Mouse (Mus musculus) heart, postnatal 0 days (tissue): ENCODE measurements around the gene Sox1. TPM values are rescaled to one million over a fixed set of nuclear protein-coding genes. Genes with fewer than 3 reads are reported as not detected.

Experiments
- ATAC-seq: fragments of 200-750 bp; cut with Nextera tagmentation; 2 replicates; pipeline ENCODE4 v1.8.0; 2017; ENCODE audit warnings: low read depth, moderate number of reproducible peaks, moderate library complexity; ENCODE audit not compliant: insufficient read depth
- DNase-seq: peaks from one replicate; pipeline ENCODE4 v3.0.0-alpha.2; 2016; ENCODE audit warnings: low spot score
- H3K27ac ChIP-seq: fragments of 300-500 bp; sonication (generic); 2 replicates; pipeline ENCODE4 v1.5.1; 2014; ENCODE audit warnings: low read depth, mild to moderate bottlenecking
- H3K27me3 ChIP-seq: fragments of 300-500 bp; sonication (generic); 2 replicates; pipeline ENCODE4 v1.6.1; 2014; ENCODE audit warnings: low read length, mixed read lengths; ENCODE audit not compliant: control insufficient read depth, insufficient read depth
- H3K36me3 ChIP-seq: fragments of 300-500 bp; sonication (generic); replicated peaks from 2 replicates; pipeline ENCODE4 v1.6.1; 2014; ENCODE audit warnings: low read length, mixed read lengths; ENCODE audit not compliant: control insufficient read depth, insufficient read depth
- H3K4me1 ChIP-seq: fragments of 300-500 bp; sonication (generic); 2 replicates; pipeline ENCODE4 v1.6.1; 2014; ENCODE audit warnings: antibody characterized with exemption; ENCODE audit not compliant: control insufficient read depth, insufficient read depth
- H3K4me2 ChIP-seq: fragments of 300-500 bp; sonication (generic); 2 replicates; pipeline ENCODE4 v1.6.1; 2014; ENCODE audit warnings: low read depth, mild to moderate bottlenecking, low read length, moderate library complexity
- H3K4me3 ChIP-seq: fragments of 300-500 bp; sonication (generic); 2 replicates; pipeline ENCODE4 v1.5.1; 2014; ENCODE audit warnings: low read depth, low read length
- H3K9ac ChIP-seq: fragments of 300-500 bp; sonication (generic); replicated peaks from 2 replicates; pipeline ENCODE4 v1.6.1; 2014; ENCODE audit warnings: low read depth, low read length, mixed read lengths
- H3K9me3 ChIP-seq: fragments of 300-500 bp; sonication (generic); replicated peaks from 2 replicates; pipeline ENCODE4 v1.6.1; 2016; ENCODE audit warnings: low read length; ENCODE audit not compliant: control insufficient read depth
- CTCF ChIP-seq: IDR thresholded peaks from 2 replicates; pipeline ENCODE4 v1.5.1; 2016; ENCODE audit warnings: antibody characterized with exemption, control low read depth, low read depth
- EP300 ChIP-seq: IDR thresholded peaks from 2 replicates; pipeline ENCODE4 v1.6.1; 2016; ENCODE audit warnings: antibody characterized with exemption, low read depth
- WGBS: fragments of 180-500 bp; shearing (Covaris S2); extraction: QIAGEN DNeasy Blood & Tissue Kit; methylation state at CpG from one replicate; pipeline ENCODE4 v1.1.7; 2014; 5-methylcytosine and 5-hydroxymethylcytosine counted together
- polyA plus RNA-seq: library from polyadenylated mRNA; unstranded; fragments of >200 nt; fragmentation: Nextera tagmentation; extraction: Ambion mirVana; gene quantifications from 2 replicates; pipeline ENCODE4 v1.2.1, GENCODE M21; 2015
- total RNA-seq: library from RNA; depleted of rRNA; stranded (reverse); fragments of >200 nt; gene quantifications from 2 replicates; pipeline ENCODE4 v1.2.3, GENCODE M21; 2014; ENCODE audit warnings: low replicate concordance; rRNA removed

The Sox1 gene
- total RNA-seq (not detected in 2 replicates), polyA plus RNA-seq (not detected in 2 replicates)

GRCm38 (mm10) chr8:12395071-12396031 lies at the start of gene Sox1:
Sox1 (plus strand) TSS chr8:12395295.
- Histone ChIP-seq H3K4me3 (peak within 1 kb of the TSS; percentile 48), H3K4me2 (peak within 1 kb of the TSS; percentile 57), H3K27ac (no peak within 1 kb of the TSS), H3K9me3 (no peaks in the 10 kb centered on the region), H3K27me3 (peaks cover 100% of the 10 kb centered on the region), H3K36me3 (no peaks in the 10 kb centered on the region), H3K9ac (no peak within 1 kb of the TSS), H3K4me1 (peaks cover 3% of the 10 kb centered on the region; the same call in 1 of the 2 replicates)
- DNase-seq: no peak
- no peak for TF ChIP-seq EP300
- TF ChIP-seq CTCF: no peak
- WGBS: 2% methylated on average over 60 of the region's 89 CpGs
- peak; percentile 53; the same call in 1 of the 2 replicates for ATAC-seq

GRCm38 (mm10) chr8:12345881-12346280 lies 49.2 kb upstream of the Sox1 start:
- Histone ChIP-seq H3K4me2 (no peak overlapping the region), H3K36me3 (no peaks in the 10 kb centered on the region), H3K27me3 (no peaks in the 10 kb centered on the region), H3K4me1 (peaks cover 4% of the 10 kb centered on the region; the same call in 1 of the 2 replicates), H3K9ac (no peak overlapping the region), H3K9me3 (no peaks in the 10 kb centered on the region), H3K4me3 (no peak overlapping the region), H3K27ac (no peak overlapping the region)
- WGBS: 49% methylated on average over 4 of the region's 4 CpGs
- no peak for ATAC-seq
- no peak for DNase-seq
- no peak for TF ChIP-seq CTCF
- no peak for TF ChIP-seq EP300

GRCm38 (mm10) chr8:12346870-12347269 lies 48.2 kb upstream of the Sox1 start:
- WGBS: 79% methylated on average over 11 of the region's 11 CpGs

GRCm38 (mm10) chr8:12348306-12348705 lies 46.8 kb upstream of the Sox1 start:
- no peak overlapping the region for H3K27ac ChIP-seq
- TF ChIP-seq CTCF (no peak), EP300 (no peak)
- no peak overlapping the region for H3K4me3 ChIP-seq
- H3K9me3 ChIP-seq: no peaks in the 10 kb centered on the region
- no peaks in the 10 kb centered on the region for H3K36me3 ChIP-seq
- no peak overlapping the region for H3K4me2 ChIP-seq
- no peaks in the 10 kb centered on the region for H3K27me3 ChIP-seq
- ATAC-seq (no peak), DNase-seq (no peak)
- H3K9ac ChIP-seq: no peak overlapping the region
- WGBS: 81% methylated on average over 1 of the region's 1 CpGs
- H3K4me1 ChIP-seq: peaks cover 4% of the 10 kb centered on the region; the same call in 1 of the 2 replicates

More at GRCm38 (mm10) chr8:12346870-12347269, 48.2 kb upstream of the Sox1 start:
- no peak overlapping the region for H3K4me3 ChIP-seq
- no peaks in the 10 kb centered on the region for H3K9me3 ChIP-seq
- no peaks in the 10 kb centered on the region for H3K27me3 ChIP-seq
- H3K4me1 ChIP-seq: peaks cover 4% of the 10 kb centered on the region; the same call in 1 of the 2 replicates
- H3K9ac ChIP-seq: no peak overlapping the region
- DNase-seq (no peak), ATAC-seq (no peak)
- H3K4me2 ChIP-seq: no peak overlapping the region
- TF ChIP-seq CTCF (no peak), EP300 (no peak)
- no peak overlapping the region for H3K27ac ChIP-seq
- no peaks in the 10 kb centered on the region for H3K36me3 ChIP-seq

DNA sequence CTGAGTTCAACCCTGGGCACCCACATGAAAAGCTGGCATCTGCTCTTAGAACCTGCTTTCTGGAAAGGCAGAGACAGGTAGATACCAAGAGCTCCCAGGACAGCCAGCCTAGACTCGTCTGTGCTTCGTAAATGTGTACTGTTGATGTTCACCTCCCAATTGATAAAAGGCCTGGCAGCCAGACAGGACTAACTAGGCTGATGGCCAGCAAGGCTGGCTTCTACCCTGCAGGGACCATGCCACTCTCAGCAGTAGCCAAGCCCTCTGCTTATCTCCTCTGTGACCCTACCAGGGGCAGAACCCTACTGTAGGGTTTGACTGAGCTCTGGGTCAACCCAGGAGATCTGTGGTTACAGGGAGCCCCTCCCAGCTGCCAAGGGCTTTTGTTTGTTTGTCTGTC lies 45.5 kb upstream of the Sox1 start:
- no peak overlapping the region for H3K9ac ChIP-seq
- no peaks in the 10 kb centered on the region for H3K9me3 ChIP-seq
- H3K27ac ChIP-seq: no peak overlapping the region
- H3K4me1 ChIP-seq: peaks cover 4% of the 10 kb centered on the region; the same call in 1 of the 2 replicates
- no peaks in the 10 kb centered on the region for H3K27me3 ChIP-seq
- H3K36me3 ChIP-seq: no peaks in the 10 kb centered on the region
- H3K4me3 ChIP-seq: no peak overlapping the region
- H3K4me2 ChIP-seq: no peak overlapping the region
- ATAC-seq: 0 out of 2 replicates have a peak, but pooled peaks have one; percentile 20
- WGBS: 23% methylated on average over 2 of the region's 2 CpGs
- TF ChIP-seq CTCF: no peak
- TF ChIP-seq EP300: no peak
- DNase-seq: no peak
